ENCODE assay signal across 8 mouse cellular contexts in the genomic region with DNA sequence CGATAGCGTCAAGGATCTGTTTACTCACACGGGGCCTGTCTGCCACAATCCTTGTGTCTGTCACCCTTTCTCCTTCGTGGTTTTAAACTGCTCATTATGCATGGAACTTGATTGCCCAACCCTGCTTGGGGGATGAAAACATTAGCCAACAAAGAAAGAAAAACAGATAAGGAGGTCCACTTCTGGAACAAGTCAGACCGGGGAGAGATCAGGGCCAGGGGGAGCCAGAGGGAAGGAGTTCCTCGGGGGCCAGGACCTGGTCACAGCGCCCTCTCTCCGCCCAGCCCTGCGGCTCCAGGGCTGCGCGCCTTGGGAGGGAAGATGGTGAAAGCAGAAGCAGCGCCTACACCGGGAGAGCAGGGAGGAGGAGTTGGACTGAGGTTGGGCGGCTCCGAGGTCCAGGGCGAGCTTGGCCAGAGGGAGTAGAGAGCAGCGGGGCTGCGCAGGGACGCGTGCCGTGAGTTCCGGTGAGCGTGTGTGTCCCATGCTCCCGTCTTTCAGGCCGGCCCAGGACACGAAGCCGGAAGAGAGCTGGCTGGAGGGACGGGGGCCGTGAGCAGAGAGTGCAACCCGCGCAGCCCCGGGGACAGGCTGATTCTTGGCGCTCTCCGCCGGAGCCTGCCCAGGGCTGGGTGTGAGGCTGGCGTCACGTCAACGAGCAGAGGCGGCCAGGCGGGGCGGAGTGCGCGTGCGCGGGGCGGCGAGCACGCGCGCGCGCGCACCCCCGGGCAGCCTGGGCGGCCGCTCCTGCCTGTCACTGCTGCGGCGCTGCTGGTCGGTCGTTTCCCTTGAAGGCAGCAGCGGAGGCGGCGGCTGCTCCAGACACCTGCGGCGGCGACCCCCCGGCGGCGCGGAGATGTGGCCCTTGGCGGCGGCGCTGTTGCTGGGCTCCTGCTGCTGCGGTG. TPM values are rescaled to one million over a fixed set of nuclear protein-coding genes. Genes with fewer than 3 reads are reported as not detected.
DNase-seq lines count a peak whose midpoint lies in the region; ATAC-seq lines count a peak whose summit lies in the region.

No protein-coding gene starts in this region.

- H3K36me3 ChIP-seq in hindbrain, embryonic 16.5 days (ENCODE audit: control insufficient read depth, insufficient read depth, low read length), result no peaks in the 10 kb centered on the region
- peaks cover 5% of the 10 kb centered on the region; the same call in 1 of the 2 replicates for H3K36me3 ChIP-seq in macrophage (ENCODE audit: inconsistent target)

- H3K4me3 ChIP-seq in hindbrain, embryonic 16.5 days (ENCODE audit: low read length), result peak overlapping the region; percentile 96
- H3K4me3 ChIP-seq in macrophage (ENCODE audit: inconsistent target), result peak overlapping the region; percentile 42

- H3K4me2 ChIP-seq in hindbrain, embryonic 16.5 days (ENCODE audit: low read length), result peak overlapping the region; percentile 74

- H3K9ac ChIP-seq in hindbrain, embryonic 16.5 days (ENCODE audit: low read depth, low read length), result peak overlapping the region; percentile 96

- peaks cover 6% of the 10 kb centered on the region for H3K4me1 ChIP-seq in hindbrain, embryonic 16.5 days (ENCODE audit: control insufficient read depth, insufficient read depth, low read depth, low read length)

- 2% methylated on average over 52 of the region's 74 CpGs for whole genome bisulfite sequencing in hindbrain, embryonic 16.5 days
- WGBS in macrophage (ENCODE audit: missing documents), result under 1% methylated on average over 56 of the region's 74 CpGs

- peak; percentile 85 for DNase-seq in R1 (ENCODE audit: low read depth, low spot score)
- DNase-seq in cerebellum, postnatal 4 days (ENCODE audit: low spot score in 2 of 2), result peak; percentile 85 to 91
- peak; percentile 92 for DNase-seq in gastrocnemius, adult 18-20 months (ENCODE audit: low spot score)
- DNase-seq in left cerebral cortex, adult 18-20 months (ENCODE audit: low spot score in 2 of 2), result peak; percentile 91 to 93
- DNase-seq in right cerebral cortex, adult 18-20 months, result peak; percentile 94
- DNase-seq in urinary bladder, postnatal 10 days (ENCODE audit: low spot score), result peak; percentile 74

- H3K79me2 ChIP-seq in macrophage (ENCODE audit: inconsistent target), result peaks cover 41% of the 10 kb centered on the region

- peak; percentile 96 for ATAC-seq in hindbrain, embryonic 16.5 days

- H3K9me3 ChIP-seq in hindbrain, embryonic 16.5 days (ENCODE audit: control insufficient read depth, low read length), result no peaks in the 10 kb centered on the region

- H3K27ac ChIP-seq in hindbrain, embryonic 16.5 days (ENCODE audit: low read depth, low read length), result peak overlapping the region; percentile 99
- H3K27ac ChIP-seq in macrophage, result peak overlapping the region; percentile 87

- no peaks in the 10 kb centered on the region for H3K27me3 ChIP-seq in hindbrain, embryonic 16.5 days (replicated peaks; ENCODE audit: control insufficient read depth, insufficient read depth, low read length)

RNA-seq across cellular contexts. Expression of gene Cd47, which starts 54.9 kb away (rescaled TPM):
- 10 to 100 TPM; 22.4 to 26.8 TPM for total RNA-seq in gastrocnemius, adult 18-20 months (2021)
- polyA plus RNA-seq in hindbrain, embryonic 16.5 days (2015; fragmentation: Nextera tagmentation; extraction: Ambion mirVana), result 172 and 192 TPM in 2 replicates
- 100 to 1,000 TPM; 215 to 235 TPM for total RNA-seq in left cerebral cortex, adult 18-20 months (2021)
- total RNA-seq in macrophage (2018; cell fraction: chromatin; rRNA removed), result 100 to 1,000 TPM in 25 of 26 experiments, 10 to 100 TPM in 1; 99.8 to 292 (median 199) TPM
- 100 to 1,000 TPM; 255 to 660 (median 372) TPM for total RNA-seq in macrophage (2018; cell fraction: cytosol; rRNA removed)
- total RNA-seq in macrophage (2018; cell fraction: nucleus; rRNA removed), result 100 to 1,000 TPM; 189 to 618 (median 367) TPM
- polyA plus RNA-seq in macrophage (2018), result 220 to 294 TPM (median 226 TPM) in 3 replicates

Comparison
In these comparisons a context has a peak if more than half of its experiments do, and no peak if none do; other contexts are left out.
1. Peak in every context shown above with its lines: DNase-seq, ATAC-seq, H3K4me3 ChIP-seq and H3K27ac ChIP-seq.
2. RNA of gene Cd47, which starts 54.9 kb away (total RNA-seq): 215 to 235 TPM in left cerebral cortex, adult 18-20 months; 22.4 to 26.8 TPM in gastrocnemius, adult 18-20 months; every median in the first group is over 4 times any median in the second.